Mouse (Mus musculus): ENCODE measurements at regions not wholly inside any gene's neighbourhood (a gene's known extent, or its start where the extent isn't known, plus 50 kb on each side); places are given as distances from the start of the nearest gene placed in this dataset.

GRCm38 (mm10) chr3:148238093-148238492, 752.3 kb downstream of the Adgrl2 start:
- TF ChIP-seq CTCF (IDR thresholded peaks at IDR 0.05; ENCODE audit: low read depth) (no peak), EP300 (IDR thresholded peaks at IDR 0.05; ENCODE audit: low read depth) (no peak)

Measured in heart, postnatal 0 days (tissue).